Mouse (Mus musculus): ENCODE results near the gene Ccn1. TPM values are rescaled to one million over a fixed set of nuclear protein-coding genes. Genes with fewer than 3 reads are reported as not detected.

Ccn1 gene
- polyA plus RNA-seq, 1 experiment from 2014 or later = 8.9 TPM

Other genes with a start within 250 kb of the Ccn1 start
- gene Znhit6, start 73.8 kb downstream of the Ccn1 start, polyA plus RNA-seq (2015; fragmentation: Nextera tagmentation; extraction: Ambion mirVana) = 36.6 TPM in 2 replicates
- gene Ddah1, start 108.7 kb upstream of the Ccn1 start, polyA plus RNA-seq (2015; fragmentation: Nextera tagmentation; extraction: Ambion mirVana) = 108 and 123 TPM in 2 replicates